Mouse (Mus musculus): ENCODE results near the gene Bud31.
"Not testable (repeated sequence)": the region's sequence is repeated elsewhere in the genome, so short reads cannot be mapped to it uniquely, and the experiment has no call there.

The Bud31 gene

GRCm38 (mm10) chr5:145129124-145129523 is 11.0 kb upstream of the Bud31 start:
- in situ Hi-C loops (cut with MseI, MboI) = no loop called here

GRCm38 (mm10) chr5:145129773-145130172 is 10.4 kb upstream of the Bud31 start:
- in situ Hi-C loops (cut with MseI, MboI) = not testable (repeated sequence)

- in situ Hi-C loops (cut with MseI, MboI) = no loop called here
Observed at GRCm38 (mm10) chr5:145130191-145130590, 10.0 kb upstream of the Bud31 start.

GRCm38 (mm10) chr5:145130995-145131394 is 9.2 kb upstream of the Bud31 start:
- in situ Hi-C loops (cut with MseI, MboI) = no loop called here

- in situ Hi-C loops (cut with MseI, MboI) = not testable (repeated sequence)
Observed at GRCm38 (mm10) chr5:145133275-145133674, 6.9 kb upstream of the Bud31 start.

GRCm38 (mm10) chr5:145138836-145139235 is 1.3 kb upstream of the Bud31 start:
- in situ Hi-C loops (cut with MseI, MboI) = no loop called here

GRCm38 (mm10) chr5:145140611-145141010 is 449 bp downstream of the Bud31 start:
- in situ Hi-C loops (cut with MseI, MboI) = no loop called here

GRCm38 (mm10) chr5:145147748-145148147 is 7.6 kb downstream of the Bud31 start:
- in situ Hi-C loops (cut with MseI, MboI) = no loop called here

GRCm38 (mm10) chr5:145149294-145149693 is 9.1 kb downstream of the Bud31 start:
- in situ Hi-C loops (cut with MseI, MboI) = no loop called here

GRCm38 (mm10) chr5:145152690-145153089 is 12.5 kb downstream of the Bud31 start:
- in situ Hi-C loops (cut with MseI, MboI) = no loop called here

- in situ Hi-C loops (cut with MseI, MboI) = no loop called here
Observed at GRCm38 (mm10) chr5:145161361-145161760, 21.2 kb downstream of the Bud31 start.

GRCm38 (mm10) chr5:145164710-145165109 is 24.5 kb downstream of the Bud31 start:
- in situ Hi-C loops (cut with MseI, MboI) = no loop called here

GRCm38 (mm10) chr5:145165184-145165583 is 25.0 kb downstream of the Bud31 start:
- in situ Hi-C loops (cut with MseI, MboI) = no loop called here

GRCm38 (mm10) chr5:145166536-145167305 is 26.6 kb downstream of the Bud31 start, which contains the start of the genes Ptcd1 and Cpsf4:
Ptcd1 (minus strand) TSS chr5:145167108.
Cpsf4 (plus strand) TSS chr5:145167213.
- in situ Hi-C loops (cut with MseI, MboI) = no loop called here

- in situ Hi-C loops (cut with MseI, MboI) = no loop called here
Observed at GRCm38 (mm10) chr5:145167306-145167661, 27.1 kb downstream of the Bud31 start.

- in situ Hi-C loops (cut with MseI, MboI) = no loop called here
Observed at GRCm38 (mm10) chr5:145178461-145178980, 38.4 kb downstream of the Bud31 start.

- in situ Hi-C loops (cut with MseI, MboI) = no loop called here
Observed at GRCm38 (mm10) chr5:145185244-145185643, 45.1 kb downstream of the Bud31 start.

- in situ Hi-C loops (cut with MseI, MboI) = no loop called here
Observed at GRCm38 (mm10) chr5:145189416-145189815, 49.3 kb downstream of the Bud31 start.

- in situ Hi-C loops (cut with MseI, MboI) = no loop called here
Observed at GRCm38 (mm10) chr5:145190373-145190772, 50.2 kb downstream of the Bud31 start.

GRCm38 (mm10) chr5:145190875-145191798 is 51.0 kb downstream of the Bud31 start:
- in situ Hi-C loops (cut with MseI, MboI) = no loop called here

- in situ Hi-C loops (cut with MseI, MboI) = no loop called here
Observed at GRCm38 (mm10) chr5:145191962-145192361, 51.8 kb downstream of the Bud31 start, which contains the start of gene Atp5j2. Atp5j2 (minus strand) TSS chr5:145192062.

Data from mouse trophoblast stem cell (cell line).